Mouse (Mus musculus): Measurements from ENCODE around the gene Chodl. TPM values are rescaled to one million over a fixed set of nuclear protein-coding genes. Genes with fewer than 3 reads are reported as not detected.

Chodl gene
- polyA plus RNA-seq (2014; fragmentation: Nextera tagmentation; extraction: Ambion mirVana) = 2.5 and 2.9 TPM in 2 replicates

DNA sequence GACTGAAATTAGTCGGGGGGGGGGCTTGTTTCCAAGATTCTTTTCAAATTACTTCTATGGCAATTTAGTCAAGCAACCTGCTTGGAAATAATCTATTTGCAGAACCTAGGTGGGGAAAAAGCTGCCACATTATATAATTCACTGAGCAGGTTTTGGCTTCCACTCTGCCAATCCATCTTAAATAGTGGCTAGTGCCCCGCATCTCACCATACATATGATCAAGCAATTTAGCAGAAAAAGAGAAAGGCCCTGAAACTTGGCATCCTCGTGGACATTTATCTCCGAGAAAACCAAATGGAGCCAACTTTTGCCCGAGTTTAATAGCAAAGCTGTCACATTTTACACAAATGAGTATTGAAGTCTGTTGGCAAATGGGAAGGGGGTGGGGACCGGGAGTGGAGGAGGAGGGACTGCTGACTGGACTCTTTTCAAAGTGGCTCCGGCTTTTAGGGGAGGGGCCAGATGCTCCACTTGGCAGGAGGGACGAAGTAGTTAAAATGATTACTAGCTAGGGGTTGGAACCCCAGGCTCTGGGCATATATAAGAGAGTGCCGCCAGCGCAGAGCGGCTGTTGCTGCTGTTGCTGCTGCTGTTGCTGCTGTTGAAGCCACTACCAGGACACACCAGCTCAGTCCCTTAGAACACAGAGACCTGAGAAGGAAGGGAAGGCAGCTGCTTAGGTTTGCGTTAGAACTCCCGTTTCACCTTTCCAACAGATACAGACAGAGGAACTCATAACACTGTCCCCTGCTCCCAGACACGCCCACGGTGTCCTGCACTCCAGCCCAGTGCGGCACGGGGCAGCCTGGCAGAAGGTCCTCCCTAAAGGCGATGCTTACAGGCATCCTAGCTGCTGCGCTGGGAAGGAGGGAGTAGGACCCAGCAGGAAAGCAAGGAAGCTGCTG lies at the start of gene Chodl:
TSS of gene Chodl (plus strand) at position 567 of the 905 bp plus-strand sequence.
- 14% methylated on average over 19 of the region's 19 CpGs for whole genome bisulfite sequencing
- no peaks in the 10 kb centered on the region for H3K27me3 ChIP-seq (ENCODE audit: control insufficient read depth, insufficient read depth, low read length)

DNA sequence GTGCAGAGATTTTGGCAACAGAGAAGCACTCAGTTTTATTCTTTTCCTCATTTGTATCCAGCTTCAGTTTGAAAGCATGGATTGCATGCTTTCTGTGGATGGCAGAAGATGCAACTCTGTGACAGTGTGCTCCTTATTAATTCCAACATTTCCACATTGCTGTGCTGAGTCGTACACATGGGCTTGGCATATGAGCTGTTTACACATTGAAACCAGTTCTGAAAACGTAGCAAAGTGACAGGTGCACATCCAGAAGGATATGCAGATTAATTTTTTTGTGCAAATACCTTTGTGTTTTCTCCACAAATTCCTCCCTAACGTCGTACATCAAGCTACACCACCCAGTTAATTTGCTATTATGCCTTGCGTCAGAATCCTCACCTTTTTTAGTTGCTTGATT lies 8.1 kb upstream of the Chodl start:
- H3K4me3 ChIP-seq (ENCODE audit: low read depth, low read length) = no peak overlapping the region
- DNase-seq (ENCODE audit: low spot score) (no peak), ATAC-seq (ENCODE audit: low FRiP score) (no peak)
- no peaks in the 10 kb centered on the region for H3K36me3 ChIP-seq (ENCODE audit: control insufficient read depth, insufficient read depth, low read length)
- H3K27me3 ChIP-seq (ENCODE audit: control insufficient read depth, insufficient read depth, low read length) = no peaks in the 10 kb centered on the region
- H3K9me3 ChIP-seq (ENCODE audit: control insufficient read depth, low read length) = no peaks in the 10 kb centered on the region
- H3K4me2 ChIP-seq (replicated peaks; ENCODE audit: low read depth, low read length) = no peak overlapping the region
- 79% methylated on average over 5 of the region's 5 CpGs for WGBS
- no peak overlapping the region for H3K9ac ChIP-seq (ENCODE audit: low read depth, low read length)
- H3K4me1 ChIP-seq (replicated peaks; ENCODE audit: control insufficient read depth, insufficient read depth, low read length) = no peaks in the 10 kb centered on the region
- no peak overlapping the region for H3K27ac ChIP-seq (ENCODE audit: low read depth, low read length)

More for the DNA sequence above, at the start of gene Chodl:
- no peaks in the 10 kb centered on the region for H3K36me3 ChIP-seq (ENCODE audit: control insufficient read depth, insufficient read depth, low read length)
- peak; percentile 82 for ATAC-seq (ENCODE audit: low FRiP score)
- peak within 1 kb of the TSS; percentile 85 for H3K4me2 ChIP-seq (replicated peaks; ENCODE audit: low read depth, low read length)
- peak; percentile 49 for DNase-seq (ENCODE audit: low spot score)
- H3K4me1 ChIP-seq (replicated peaks; ENCODE audit: control insufficient read depth, insufficient read depth, low read length) = no peaks in the 10 kb centered on the region; the same call in 1 of the 2 replicates
- H3K9ac ChIP-seq (ENCODE audit: low read depth, low read length) = peak within 1 kb of the TSS; percentile 35
- peak within 1 kb of the TSS; percentile 42 for H3K4me3 ChIP-seq (ENCODE audit: low read depth, low read length)
- no peaks in the 10 kb centered on the region for H3K9me3 ChIP-seq (ENCODE audit: control insufficient read depth, low read length)
- H3K27ac ChIP-seq (ENCODE audit: low read depth, low read length) = no peak within 1 kb of the TSS

DNA sequence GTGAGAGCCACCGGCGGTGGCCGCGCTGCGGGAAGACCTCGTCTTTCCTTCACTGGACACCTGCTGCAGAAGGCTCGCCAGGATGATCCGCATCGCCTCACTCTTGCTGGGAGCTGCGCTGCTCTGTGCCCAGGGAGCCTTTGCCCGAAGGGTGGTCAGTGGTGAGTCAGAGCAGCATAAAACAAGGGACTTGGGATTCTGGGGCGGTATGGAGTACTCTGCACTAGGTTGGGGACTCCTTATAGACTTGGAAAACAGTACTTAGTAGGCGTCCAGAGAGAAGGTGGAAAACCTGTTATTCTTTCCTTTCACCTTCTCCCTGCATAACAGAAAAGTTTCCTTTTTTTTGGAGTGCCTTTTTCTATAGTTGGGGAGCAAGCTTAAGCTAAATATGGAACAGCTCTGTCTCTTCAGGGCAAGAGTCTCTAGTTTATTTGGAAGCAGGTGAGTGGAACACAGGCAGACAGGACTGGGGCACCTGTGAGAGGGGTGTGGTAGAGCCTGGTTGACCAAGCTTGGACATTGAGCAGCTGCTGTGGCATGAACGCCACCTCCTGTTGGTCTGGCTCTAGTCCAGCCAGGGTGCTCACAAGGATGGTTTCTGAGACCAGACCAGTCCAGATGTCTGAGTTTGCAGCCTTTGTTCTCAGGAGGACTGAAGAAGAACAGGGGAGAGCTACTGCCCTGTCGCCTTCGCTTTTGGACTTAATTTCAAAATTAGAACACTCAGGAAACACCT lies 708 bp downstream of the Chodl start:
- DNase-seq (ENCODE audit: low spot score) = peak; percentile 4
- H3K9me3 ChIP-seq (ENCODE audit: control insufficient read depth, low read length) = no peaks in the 10 kb centered on the region

DNA sequence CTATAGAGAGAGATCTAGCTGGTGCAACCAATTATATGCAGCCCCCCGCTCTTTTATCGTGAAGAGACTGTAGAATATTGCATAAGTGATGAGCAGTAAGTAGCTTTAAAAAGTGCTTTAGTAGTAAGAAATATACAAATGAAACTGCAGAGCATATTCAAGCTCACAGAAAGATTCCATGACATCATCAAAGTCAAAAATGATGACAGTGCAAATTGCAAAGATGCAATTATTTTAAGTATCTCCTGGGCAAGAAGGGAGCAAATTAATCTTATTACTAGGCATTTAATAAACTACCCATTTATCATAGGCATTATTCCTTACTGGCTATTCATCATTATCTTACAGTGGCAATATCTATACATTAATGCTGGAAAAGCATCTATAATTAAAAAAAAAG lies 3.5 kb downstream of the Chodl start:
- Histone ChIP-seq H3K4me2 (replicated peaks; ENCODE audit: low read depth, low read length) (no peak overlapping the region), H3K4me1 (replicated peaks; ENCODE audit: control insufficient read depth, insufficient read depth, low read length) (no peaks in the 10 kb centered on the region; the same call in 1 of the 2 replicates), H3K27me3 (ENCODE audit: control insufficient read depth, insufficient read depth, low read length) (no peaks in the 10 kb centered on the region), H3K36me3 (ENCODE audit: control insufficient read depth, insufficient read depth, low read length) (no peaks in the 10 kb centered on the region), H3K27ac (ENCODE audit: low read depth, low read length) (no peak overlapping the region), H3K4me3 (ENCODE audit: low read depth, low read length) (no peak overlapping the region), H3K9me3 (ENCODE audit: control insufficient read depth, low read length) (no peaks in the 10 kb centered on the region), H3K9ac (ENCODE audit: low read depth, low read length) (no peak overlapping the region)
- ATAC-seq (ENCODE audit: low FRiP score) (no peak), DNase-seq (ENCODE audit: low spot score) (no peak)
- 94% methylated on average over 2 of the region's 2 CpGs for WGBS

More for the DNA sequence above, 708 bp downstream of the Chodl start:
- peak overlapping the region; percentile 85 for H3K4me2 ChIP-seq (replicated peaks; ENCODE audit: low read depth, low read length)
- no peak; the same call in 1 of the 2 replicates for ATAC-seq (ENCODE audit: low FRiP score)
- H3K4me1 ChIP-seq (replicated peaks; ENCODE audit: control insufficient read depth, insufficient read depth, low read length) = no peaks in the 10 kb centered on the region; the same call in 1 of the 2 replicates
- no peak overlapping the region for H3K27ac ChIP-seq (ENCODE audit: low read depth, low read length)
- H3K27me3 ChIP-seq (ENCODE audit: control insufficient read depth, insufficient read depth, low read length) = no peaks in the 10 kb centered on the region
- WGBS = 11% methylated on average over 16 of the region's 16 CpGs
- no peaks in the 10 kb centered on the region for H3K36me3 ChIP-seq (ENCODE audit: control insufficient read depth, insufficient read depth, low read length)
- H3K9ac ChIP-seq (ENCODE audit: low read depth, low read length) = peak overlapping the region; percentile 35; the same call in 1 of the 2 replicates
- H3K4me3 ChIP-seq (ENCODE audit: low read depth, low read length) = peak overlapping the region; percentile 42

GRCm38 (mm10) chr16:78937755-78938154 lies 7.0 kb downstream of the Chodl start:
- 79% methylated on average over 8 of the region's 8 CpGs for WGBS
- H3K36me3 ChIP-seq (ENCODE audit: control insufficient read depth, insufficient read depth, low read length) = no peaks in the 10 kb centered on the region
- DNase-seq (ENCODE audit: low spot score) (no peak), ATAC-seq (ENCODE audit: low FRiP score) (no peak)
- H3K4me1 ChIP-seq (replicated peaks; ENCODE audit: control insufficient read depth, insufficient read depth, low read length) = no peaks in the 10 kb centered on the region
- no peaks in the 10 kb centered on the region for H3K27me3 ChIP-seq (ENCODE audit: control insufficient read depth, insufficient read depth, low read length)
- no peak overlapping the region for H3K4me2 ChIP-seq (replicated peaks; ENCODE audit: low read depth, low read length)
- no peaks in the 10 kb centered on the region for H3K9me3 ChIP-seq (ENCODE audit: control insufficient read depth, low read length)
- H3K9ac ChIP-seq (ENCODE audit: low read depth, low read length) = no peak overlapping the region
- no peak overlapping the region for H3K27ac ChIP-seq (ENCODE audit: low read depth, low read length)
- H3K4me3 ChIP-seq (ENCODE audit: low read depth, low read length) = no peak overlapping the region

GRCm38 (mm10) chr16:78950359-78950758 lies 19.6 kb downstream of the Chodl start:
- DNase-seq (ENCODE audit: low spot score) (no peak), ATAC-seq (ENCODE audit: low FRiP score) (no peak)
- no peak overlapping the region for H3K4me3 ChIP-seq (ENCODE audit: low read depth, low read length)

DNA sequence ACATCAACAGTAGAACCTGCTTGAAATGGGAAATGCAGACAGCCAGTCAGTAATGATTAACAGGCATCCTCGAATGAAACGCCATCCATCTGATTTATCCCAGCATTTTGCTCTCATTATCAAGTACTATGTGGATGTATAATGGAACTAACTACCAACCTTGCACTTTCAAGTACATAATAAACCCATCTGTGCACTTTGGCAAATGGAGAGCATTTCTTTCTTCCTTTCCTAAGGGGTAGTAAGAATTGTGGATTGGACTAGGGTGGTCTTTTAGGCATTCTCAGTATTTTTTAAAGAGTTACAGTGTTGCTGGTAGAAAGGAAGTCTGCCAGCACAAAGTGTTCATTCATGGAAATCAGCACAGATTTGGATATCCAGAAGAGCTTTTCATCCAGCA lies 26.7 kb downstream of the Chodl start:
- Histone ChIP-seq H3K27ac (ENCODE audit: low read depth, low read length) (no peak overlapping the region), H3K9me3 (ENCODE audit: control insufficient read depth, low read length) (no peaks in the 10 kb centered on the region), H3K9ac (ENCODE audit: low read depth, low read length) (no peak overlapping the region), H3K27me3 (ENCODE audit: control insufficient read depth, insufficient read depth, low read length) (no peaks in the 10 kb centered on the region), H3K4me1 (replicated peaks; ENCODE audit: control insufficient read depth, insufficient read depth, low read length) (no peaks in the 10 kb centered on the region), H3K36me3 (ENCODE audit: control insufficient read depth, insufficient read depth, low read length) (no peaks in the 10 kb centered on the region), H3K4me2 (replicated peaks; ENCODE audit: low read depth, low read length) (no peak overlapping the region), H3K4me3 (ENCODE audit: low read depth, low read length) (no peak overlapping the region)
- no peak for DNase-seq (ENCODE audit: low spot score)
- WGBS = 73% methylated on average over 2 of the region's 2 CpGs
- ATAC-seq (ENCODE audit: low FRiP score) = no peak

More at GRCm38 (mm10) chr16:78950359-78950758, 19.6 kb downstream of the Chodl start:
- Histone ChIP-seq H3K9ac (ENCODE audit: low read depth, low read length) (no peak overlapping the region), H3K27ac (ENCODE audit: low read depth, low read length) (no peak overlapping the region), H3K36me3 (ENCODE audit: control insufficient read depth, insufficient read depth, low read length) (no peaks in the 10 kb centered on the region), H3K4me2 (replicated peaks; ENCODE audit: low read depth, low read length) (no peak overlapping the region), H3K9me3 (ENCODE audit: control insufficient read depth, low read length) (no peaks in the 10 kb centered on the region), H3K4me1 (replicated peaks; ENCODE audit: control insufficient read depth, insufficient read depth, low read length) (no peaks in the 10 kb centered on the region), H3K27me3 (ENCODE audit: control insufficient read depth, insufficient read depth, low read length) (no peaks in the 10 kb centered on the region)
- WGBS = 83% methylated on average over 4 of the region's 4 CpGs

DNA sequence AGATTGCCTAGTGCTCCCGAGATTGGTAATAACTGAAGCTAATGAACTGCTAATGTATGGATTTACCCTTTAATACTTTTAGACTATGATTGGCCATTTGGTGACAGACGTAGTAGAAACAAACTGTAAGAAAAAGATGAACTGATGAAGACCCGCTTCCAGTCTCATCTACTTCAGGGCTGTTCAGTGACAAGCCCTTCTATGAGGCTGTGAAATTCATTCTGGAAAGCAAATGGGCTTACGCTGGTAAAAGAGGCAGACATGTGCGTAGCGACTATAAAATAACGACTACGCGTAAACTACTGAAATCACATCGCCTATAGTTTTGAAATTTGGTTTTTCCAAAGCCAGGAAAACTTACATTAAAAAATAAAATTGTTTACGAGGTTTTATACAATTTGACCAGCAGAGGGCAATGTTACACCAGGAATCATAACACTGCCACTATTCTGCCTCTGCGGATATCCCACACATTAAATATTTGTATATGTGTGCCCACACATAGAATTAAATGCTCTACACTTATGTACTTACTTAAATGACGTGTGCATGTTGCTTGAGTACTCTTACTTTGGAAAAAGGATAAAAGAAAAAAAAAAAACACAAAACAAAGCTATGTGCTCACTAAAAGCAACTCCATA lies 38.5 kb downstream of the Chodl start:
- Histone ChIP-seq H3K9me3 (ENCODE audit: control insufficient read depth, low read length) (no peaks in the 10 kb centered on the region), H3K4me3 (ENCODE audit: low read depth, low read length) (no peak overlapping the region), H3K4me1 (replicated peaks; ENCODE audit: control insufficient read depth, insufficient read depth, low read length) (no peaks in the 10 kb centered on the region), H3K4me2 (replicated peaks; ENCODE audit: low read depth, low read length) (no peak overlapping the region), H3K27ac (ENCODE audit: low read depth, low read length) (no peak overlapping the region), H3K9ac (ENCODE audit: low read depth, low read length) (no peak overlapping the region), H3K36me3 (ENCODE audit: control insufficient read depth, insufficient read depth, low read length) (no peaks in the 10 kb centered on the region), H3K27me3 (ENCODE audit: control insufficient read depth, insufficient read depth, low read length) (no peaks in the 10 kb centered on the region)
- no peak; the same call in 1 of the 2 replicates for ATAC-seq (ENCODE audit: low FRiP score)
- peak; percentile 65 for DNase-seq (ENCODE audit: low spot score)
- 36% methylated on average over 13 of the region's 13 CpGs for WGBS

All from hindbrain, embryonic 11.5 days (tissue).